Mouse (Mus musculus): ENCODE measurements at regions not wholly inside any gene's neighbourhood (a gene's known extent, or its start where the extent isn't known, plus 50 kb on each side); places are given as distances from the start of the nearest gene placed in this dataset.
A peak's percentile ranks its signal among the peaks of the same experiment; 100 is the strongest.

DNA sequence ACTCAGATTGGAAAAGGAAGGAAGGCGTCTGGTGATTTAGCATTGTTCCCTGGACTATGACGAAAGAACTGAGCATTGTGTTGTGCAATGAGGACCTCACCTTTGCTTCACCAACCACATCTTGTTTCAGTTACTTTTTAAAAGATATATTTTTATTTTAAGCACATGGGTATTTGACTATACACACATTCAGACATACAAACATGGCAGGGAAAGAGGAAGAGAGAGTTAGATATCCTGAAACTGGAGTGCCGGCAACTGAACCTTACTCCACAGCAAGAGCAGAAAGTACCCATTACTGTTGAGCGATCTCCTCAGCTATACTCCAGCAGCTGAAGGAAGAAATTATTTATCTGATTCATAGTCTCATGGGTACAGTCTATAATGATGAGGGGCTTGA, 287.7 kb downstream of the Rps29 start:
- no peak for DNase-seq

DNA sequence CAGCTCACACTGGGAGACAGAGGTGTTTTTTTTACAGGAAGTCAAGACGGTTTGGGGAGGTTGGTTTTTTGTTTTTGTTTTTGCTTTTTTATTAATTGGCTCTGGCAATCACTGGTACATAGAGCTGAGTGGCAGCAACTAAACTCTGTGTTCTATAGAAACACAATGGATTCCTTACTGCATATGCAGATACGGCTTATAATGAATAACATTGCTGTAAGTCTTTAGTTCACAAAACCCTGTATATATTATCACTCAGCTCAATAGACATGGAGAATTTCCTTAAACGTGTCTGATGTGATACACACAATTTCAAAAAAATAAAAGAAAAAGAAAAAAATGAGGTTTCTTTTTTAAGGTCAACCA, 296.0 kb downstream of the Rps29 start:
- no peak for DNase-seq

DNA sequence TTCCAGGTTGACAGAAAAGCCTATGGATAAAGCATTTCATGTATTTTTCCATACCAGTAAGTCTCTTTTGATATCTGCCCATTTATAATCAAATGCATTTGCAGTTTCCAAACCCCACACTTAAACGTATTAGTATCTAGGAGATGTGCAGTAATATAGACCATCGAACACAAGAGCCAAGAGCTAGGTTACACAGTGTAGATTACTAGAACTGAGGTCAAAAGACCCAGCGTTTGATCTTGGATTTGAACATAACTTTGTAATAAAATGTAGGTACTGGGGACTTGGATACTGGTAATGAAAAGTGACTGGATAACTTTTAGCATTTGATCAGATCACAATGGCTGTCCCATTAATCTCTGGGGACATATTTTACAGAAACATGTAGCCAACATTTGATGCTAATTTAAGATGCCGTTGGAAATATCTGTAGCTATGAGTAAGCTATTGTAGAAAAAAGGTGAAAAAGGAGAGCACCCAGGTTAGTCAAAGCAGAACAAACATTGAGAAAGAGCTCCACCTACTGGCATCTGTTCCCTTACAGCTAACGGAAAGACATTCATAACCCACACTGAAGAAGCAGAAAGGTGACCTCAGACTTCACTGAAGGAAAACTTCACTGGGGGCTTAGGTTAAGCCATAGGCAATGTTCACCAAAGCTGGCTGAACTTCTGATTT, 296.5 kb downstream of the Rps29 start:
- peak; percentile 5 for DNase-seq

DNA sequence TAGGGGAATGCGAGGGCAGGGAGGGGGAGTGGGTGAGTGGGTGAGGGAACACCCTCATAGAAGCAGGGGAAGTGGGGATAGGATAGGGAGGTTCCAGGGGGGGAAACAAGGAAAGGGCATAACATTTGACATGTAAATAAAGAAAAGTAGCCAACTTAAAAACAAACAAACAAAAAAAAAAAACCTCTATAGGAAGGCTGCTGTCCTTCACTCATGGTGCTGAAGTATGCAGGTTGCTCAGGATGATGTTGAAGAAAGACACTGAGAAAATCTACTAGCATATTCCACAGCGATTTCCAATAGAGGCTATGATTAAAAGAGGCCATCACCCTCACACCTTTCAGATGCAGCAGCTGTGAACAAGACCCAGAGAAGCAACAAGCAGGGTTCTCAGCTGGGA, 298.7 kb downstream of the Rps29 start:
- no peak for DNase-seq

DNA sequence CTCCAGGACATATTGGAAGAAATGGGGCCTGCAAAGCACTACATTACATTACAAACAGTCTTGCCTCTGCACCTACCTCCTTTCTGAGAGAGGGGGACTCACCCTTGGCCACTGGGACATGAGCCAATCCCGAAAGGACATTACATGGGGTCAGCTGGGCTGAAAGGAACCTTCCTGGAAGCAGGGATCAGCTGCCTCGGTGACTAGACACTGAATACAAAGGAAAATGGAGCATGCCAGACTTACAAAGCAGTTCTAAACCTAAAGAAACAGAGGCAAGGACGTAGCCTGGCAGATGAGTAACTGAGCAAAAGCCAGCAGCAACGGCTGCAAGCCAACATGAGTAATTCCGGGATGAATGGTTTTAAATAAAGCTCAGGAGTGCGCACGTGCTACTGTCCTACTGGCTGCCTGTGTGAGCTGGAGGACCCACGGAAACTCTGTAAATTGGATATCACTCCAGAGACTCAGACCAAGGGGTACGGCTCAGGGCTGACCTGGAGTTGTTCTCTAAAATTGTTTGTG, 309.3 kb downstream of the Rps29 start:
- no peak for DNase-seq

DNA sequence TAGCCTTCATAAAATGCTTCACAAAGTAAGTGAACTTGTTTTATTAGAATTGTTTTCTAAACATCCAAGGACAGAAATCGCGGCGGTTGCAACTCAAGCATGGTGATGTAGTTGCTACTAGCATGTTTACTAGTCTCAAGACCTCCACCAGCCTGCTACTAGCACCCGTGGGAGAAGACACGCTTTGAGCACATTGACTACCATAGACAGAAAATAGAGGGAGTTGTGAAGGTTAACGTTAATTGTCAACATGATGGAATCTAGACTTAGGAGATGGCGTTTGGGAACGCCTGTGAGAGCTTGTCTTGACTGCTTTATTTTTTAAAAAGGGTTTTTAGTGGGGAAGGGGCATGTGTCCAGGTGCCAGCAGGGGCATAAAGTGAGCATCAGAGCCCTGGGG, 318.2 kb downstream of the Rps29 start:
- no peak for DNase-seq

DNA sequence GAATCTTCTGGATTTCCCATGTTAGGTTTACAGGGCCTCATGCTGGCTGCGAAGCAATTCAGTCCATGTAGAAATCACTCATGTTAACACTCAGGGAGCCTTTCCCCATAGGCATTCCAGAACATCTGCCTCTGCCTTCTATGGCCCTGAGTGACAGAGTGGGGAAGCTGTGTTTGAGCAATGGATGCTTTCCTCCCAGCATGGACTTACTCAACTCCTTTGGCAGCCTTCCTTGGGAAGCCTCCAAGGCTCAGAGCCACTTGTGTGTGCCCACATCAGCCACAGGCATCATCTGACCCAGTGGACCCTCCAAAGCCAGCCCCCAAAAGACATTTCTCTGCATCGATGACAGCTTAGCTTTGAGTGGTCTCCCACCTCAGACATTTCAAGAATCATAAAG, 318.8 kb downstream of the Rps29 start:
- DNase-seq, result no peak

DNA sequence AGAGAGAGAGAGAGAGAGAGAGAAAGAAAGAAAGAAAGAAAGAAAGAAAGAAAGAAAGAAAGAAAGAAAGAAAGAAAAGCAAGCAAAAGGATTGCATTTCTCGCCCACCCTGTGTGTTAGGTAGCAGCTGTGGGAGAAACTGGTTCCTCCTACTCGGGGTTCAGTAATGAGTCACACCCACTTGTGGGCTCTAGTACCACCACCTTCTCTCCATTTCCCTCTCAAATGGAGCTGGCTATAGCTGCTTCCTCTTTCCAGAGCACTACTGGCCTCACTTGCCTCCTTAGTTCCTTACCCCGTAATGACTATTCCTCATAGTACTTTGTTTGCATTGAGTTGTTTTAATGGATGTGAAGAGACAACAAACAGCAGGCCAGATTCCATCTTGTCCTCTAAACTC, 323.0 kb downstream of the Rps29 start:
- DNase-seq, result no peak

DNA sequence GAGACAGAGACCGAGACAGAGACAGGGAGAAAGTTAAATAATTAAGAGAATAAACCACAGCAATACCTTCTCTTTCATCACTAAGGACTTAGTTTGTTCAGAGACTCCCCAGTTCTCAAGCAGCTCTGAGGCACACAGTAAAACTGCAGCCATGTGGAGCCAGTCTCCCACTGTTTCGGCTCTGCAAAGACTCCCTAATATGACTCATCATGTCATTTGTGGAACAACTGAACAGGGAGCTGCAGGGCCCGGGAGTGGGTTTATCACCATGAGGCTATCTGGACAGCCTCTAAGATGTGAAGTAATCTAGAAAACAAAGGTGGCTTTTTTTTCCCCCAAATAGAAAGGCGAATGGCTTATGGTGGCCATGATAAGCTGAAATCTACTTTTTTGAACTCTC, 325.1 kb downstream of the Rps29 start:
- no peak for DNase-seq

DNA sequence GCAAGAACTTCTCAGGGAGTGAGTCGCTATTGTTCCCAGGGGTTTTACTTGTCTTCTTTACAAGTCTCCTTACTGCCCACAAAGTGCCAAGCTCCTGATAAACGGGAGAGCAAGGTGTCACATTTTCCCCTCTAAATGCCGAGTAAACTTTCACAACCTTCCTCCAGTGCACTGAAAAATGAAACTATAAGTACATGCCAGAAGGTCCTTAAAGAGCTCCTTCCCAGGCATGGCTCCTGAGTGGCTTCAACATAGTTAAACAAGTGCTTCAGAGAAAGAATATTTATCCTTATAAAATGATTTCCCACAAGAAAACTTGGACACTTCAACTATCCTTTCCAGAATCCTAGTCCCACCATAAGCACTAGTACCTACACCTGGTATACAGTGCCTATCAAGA, 329.6 kb downstream of the Rps29 start:
- no peak for DNase-seq

DNA sequence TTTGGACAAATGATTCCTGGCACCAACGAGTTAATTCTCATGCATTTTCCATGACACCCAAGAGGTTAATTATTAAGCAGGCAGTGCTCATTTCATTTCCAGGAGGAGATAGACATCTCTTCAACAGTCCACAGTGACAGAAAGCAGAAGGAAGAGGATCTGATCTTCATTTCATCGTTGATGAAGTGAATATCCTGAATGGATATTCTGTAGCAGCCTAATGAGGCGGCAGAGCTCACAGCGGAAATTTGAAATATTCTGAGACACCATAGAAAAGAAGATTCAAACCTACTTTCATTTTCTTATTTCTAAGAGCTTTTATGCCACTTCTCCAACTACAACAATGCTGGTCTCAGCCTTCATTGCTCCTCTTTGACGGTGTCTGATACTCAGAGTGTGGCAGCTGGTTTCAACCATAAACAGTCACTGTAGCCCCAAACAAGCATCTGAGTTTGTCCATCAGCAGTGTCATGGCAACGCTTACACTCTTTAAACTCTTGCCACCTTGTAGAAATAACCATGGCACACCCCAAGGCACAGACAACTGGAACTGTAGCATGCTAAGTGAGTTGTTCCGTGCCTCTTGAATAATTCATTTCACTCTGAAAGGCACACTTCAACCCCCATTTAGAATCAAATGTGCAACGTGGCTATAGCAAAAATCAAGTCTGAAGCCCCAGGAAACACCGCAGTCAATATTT, 331.3 kb downstream of the Rps29 start:
- no peak for DNase-seq

DNA sequence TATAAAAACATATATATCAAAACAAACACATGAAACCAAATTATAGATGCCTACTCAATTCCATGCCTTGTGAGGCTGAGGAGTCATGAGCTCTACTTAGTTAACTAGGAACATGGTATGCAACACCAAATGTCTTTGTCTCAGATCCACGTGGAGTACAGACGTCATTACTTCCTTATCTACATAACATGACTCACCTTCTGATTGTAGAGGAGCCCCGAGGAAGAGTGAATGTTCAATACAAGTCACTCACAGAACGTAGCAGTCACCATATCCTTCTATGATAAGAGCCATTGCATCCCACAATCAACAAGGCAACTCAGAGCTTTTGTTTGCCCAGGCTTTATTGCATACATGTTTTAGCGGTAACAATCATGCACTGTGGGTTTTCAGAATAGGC, 364.6 kb downstream of the Rps29 start:
- no peak for DNase-seq

DNA sequence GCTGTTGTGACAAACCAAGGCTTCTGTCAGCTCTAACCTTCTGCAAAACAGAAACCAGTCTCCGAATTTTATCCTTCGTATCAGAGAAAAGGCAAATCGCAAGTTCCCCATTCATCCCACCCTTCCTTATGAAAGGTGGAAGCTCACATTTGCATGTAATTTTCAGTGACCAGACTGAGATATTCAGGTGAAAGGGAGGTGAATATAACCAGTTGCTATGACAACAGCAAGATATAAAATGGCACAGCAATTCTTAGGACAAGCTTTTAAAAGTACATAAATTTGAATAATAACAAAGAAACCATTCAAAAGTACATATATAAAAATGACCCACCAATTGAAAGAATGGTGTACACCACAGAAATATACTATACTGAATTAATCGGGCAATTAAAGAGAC, 375.4 kb downstream of the Rps29 start:
- no peak for DNase-seq

DNA sequence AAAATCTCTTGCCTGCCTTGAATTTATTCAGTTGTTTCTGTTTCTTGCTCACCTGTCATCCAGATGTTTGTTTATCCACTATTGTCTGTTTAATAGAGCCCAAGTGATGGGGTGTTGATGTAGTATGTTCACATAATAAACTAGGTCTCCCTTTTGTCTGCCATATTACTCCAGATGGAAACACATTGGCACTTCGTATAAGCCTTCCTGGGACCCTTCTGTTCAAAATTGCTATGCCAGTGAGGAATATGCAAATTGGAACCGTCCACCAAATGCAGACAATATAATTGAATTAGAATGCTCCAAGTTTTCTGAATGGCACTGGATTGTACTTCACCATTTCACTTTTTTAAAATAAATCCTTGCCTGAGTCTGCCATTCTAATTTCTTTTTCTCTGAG, 383.5 kb downstream of the Rps29 start:
- no peak for DNase-seq

DNA sequence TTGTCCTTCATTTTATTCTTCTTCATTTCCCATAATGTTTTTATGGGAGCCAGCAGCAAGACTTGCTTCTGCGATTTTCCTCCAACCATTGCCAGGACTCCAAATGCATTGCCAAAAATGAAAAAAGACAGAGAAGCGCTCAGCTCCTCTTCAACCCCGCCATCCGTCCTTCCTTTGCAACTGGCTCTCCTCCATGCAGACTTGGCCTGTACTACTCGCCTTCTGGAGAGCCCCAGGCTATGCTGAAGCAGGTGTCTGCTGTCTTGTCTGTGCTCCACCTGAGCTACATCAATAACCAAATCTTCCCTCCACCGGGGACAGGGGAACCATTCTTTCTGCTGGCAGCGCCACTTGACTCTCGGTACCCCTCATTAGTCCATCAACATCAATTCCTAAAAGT, 384.2 kb downstream of the Rps29 start:
- no peak for DNase-seq

DNA sequence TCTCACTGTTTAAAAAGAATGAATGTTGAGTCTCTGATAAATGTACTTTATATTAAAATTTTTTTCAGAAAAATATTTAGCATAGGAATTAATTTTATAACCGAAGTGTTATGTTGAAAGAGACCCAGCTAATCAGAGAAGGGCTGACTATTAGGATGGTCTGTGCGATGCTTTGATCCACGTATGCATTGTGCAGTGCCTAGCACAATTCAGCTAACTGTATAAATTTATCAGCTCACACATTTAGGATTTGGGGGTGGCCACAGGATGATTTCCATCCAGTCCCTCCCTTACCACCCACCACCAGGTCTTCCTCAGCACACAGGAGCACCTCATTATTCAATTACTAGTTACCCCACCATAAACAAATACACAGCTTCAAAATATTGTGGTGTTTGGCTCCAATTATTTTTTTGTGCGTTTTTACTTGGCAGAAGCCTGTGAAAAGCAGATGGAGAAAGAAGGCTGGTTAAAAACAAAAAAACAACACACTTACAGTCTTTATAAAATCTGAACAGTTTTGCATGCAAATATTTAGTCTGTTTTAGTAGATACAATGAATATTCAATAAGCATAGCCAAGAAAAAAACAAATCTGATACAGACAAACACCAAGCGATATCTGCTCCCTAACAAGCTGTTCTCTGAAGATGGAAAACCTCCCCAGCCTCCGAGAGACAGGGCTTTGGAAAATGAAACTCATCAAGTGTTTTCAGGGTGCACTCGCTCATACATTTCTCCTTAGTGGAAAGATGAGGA, 400.5 kb downstream of the Rps29 start:
- no peak for DNase-seq

DNA sequence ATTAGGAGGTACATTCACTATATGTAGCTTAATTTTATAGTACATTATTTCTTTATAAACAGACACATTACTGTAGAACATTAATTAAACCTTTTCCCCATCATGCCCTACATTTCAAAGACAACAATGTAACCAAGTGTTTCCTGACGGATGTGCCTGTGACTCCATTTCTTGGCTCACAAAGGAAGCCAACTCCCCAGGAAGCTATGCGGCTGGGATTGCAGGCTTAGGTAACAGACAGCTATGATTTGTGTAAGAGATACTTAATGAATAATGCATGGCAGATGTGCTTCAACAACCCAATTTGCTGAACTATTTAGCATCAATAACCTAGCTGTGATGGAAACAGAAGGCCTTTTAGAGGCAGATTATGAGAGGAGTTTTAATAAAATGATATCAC, 430.1 kb downstream of the Rps29 start:
- DNase-seq, result no peak

DNA sequence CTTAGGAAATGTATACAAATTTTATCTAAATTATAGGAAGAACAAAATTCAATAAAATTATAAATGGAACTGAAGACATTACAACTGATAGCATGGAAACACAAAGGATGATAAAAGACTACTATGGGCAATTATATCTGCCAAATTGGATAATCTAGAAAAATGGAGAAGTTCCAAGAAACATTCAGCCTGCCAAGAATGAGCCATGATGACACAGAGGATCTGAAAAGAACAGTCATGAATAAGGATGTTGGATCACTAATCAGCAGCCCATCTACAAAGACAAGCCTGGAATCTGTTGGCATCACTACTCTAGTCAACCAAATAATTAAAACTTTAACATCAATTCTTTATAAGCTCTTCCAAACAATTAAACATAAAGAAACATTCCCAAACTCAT, 440.0 kb downstream of the Rps29 start:
- no peak for DNase-seq

DNA sequence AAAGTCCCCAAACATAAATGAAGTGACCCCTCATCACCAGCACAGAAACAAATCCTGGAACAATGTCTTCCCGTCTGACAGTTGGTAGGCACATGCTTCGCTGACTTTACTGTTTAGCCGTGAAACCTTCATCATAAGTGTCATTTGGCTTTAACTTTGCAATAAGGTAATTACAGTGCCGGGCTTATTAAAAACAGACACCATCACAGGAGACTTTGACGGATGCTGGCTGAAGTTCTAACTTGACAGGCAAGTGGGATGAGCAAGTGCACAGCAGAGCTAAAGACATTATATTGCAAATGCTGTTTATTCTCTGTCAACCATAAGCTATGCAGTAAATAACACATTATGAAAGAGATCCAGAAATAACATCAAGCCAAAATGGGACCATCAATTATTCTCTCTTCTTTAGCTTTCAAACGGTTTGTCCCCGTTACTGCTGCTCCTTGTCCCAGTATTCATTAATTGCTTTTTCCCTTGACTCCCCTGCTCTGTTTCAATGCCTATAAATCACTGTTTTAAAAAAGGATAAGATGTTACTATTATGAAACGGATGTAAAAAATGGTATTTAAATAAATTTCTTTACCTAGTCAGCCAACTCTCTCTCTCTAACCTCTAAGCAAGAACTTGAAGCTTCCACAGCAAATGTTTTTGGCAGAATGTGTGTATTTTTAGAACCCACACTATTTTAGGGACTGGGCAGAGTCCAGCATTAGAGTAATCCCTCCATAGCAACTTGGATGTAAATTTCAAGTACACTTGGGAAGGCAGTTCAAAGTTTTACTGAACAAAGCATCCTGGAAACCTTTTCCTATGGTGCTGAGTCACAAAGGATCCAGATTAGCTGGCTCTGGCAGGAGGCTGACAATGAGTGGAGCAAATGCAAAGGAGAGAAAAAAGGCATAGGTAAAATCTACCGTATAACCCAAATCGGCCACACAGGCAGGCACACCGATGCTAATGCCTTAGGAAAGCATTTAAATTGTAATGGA, 464.4 kb downstream of the Rps29 start:
- DNase-seq, result no peak

DNA sequence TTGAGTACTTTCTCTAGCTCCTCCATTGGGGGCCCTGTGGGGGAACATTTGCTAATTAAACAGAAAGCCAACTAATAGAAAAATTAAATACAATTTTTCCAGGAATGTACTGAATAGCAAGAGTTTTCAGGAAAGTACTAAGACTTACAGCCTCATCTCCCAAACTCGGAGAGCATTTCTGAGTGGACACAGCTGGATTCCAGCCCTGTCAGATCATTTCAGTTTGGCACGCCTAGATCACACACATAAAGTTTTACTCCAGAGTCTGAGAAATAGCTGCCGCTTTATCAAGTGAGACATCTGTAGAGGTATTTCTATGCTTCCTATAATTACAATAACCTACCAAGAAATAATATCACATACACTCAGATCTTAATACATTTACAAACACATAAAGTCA, 470.7 kb downstream of the Rps29 start:
- DNase-seq, result no peak

DNA sequence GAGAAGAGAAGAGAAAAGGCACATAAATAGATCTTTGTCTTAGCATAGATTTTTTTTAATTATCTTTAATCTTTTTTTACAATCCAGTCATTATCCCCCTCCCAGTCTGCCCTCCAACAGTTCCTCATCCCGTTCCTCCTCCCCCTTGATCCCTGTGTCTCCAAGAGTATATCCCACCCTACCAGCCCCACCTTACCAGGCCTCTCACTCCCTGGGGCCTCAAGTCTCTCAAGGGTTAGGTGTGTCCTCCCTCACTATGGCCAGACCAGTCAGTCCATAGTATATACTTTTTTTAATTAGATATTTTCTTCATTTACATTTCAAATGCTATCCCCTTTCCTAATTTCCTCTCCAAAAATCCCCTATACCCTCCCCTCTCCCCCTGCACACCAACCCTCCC, 475.1 kb downstream of the Rps29 start:
- no peak for DNase-seq

DNA sequence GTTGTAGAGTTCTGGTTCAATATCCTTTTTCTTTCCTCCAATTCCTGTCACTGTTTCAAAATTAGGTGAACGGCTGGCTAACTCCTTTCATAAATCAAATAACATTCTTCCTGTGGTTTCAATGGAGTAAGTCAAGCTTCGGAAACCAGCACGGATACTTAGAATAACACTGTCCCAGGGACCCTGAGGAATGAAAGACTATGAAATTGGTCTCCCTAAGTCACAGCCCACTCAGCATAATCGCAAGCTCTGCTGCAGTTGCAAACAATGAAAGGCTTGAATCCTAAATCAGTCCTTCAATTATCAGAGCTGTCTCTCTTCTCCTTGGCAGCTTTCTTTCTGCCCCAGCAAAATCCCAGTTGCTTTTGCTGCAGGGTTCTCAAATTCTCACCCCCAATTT, 475.8 kb downstream of the Rps29 start:
- no peak for DNase-seq

DNA sequence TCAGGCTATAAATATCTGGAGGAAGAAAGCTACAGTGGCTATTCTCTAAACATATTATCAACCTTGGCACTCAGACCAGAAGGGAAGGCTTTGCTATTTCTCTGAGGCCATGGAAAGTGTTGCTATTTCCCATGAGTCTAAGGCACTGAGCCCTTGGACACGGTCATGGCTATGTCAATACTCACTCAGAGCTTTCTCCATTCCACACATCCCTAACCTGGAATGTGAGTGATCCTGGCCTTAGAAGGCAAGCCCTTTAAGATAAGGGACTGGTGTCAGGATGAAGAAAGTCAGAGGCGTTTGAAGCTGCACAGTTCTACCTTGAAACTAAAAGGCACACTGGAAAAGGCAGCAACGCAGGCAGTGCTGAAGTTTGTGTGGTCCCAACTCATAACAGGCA, 478.3 kb downstream of the Rps29 start:
- no peak for DNase-seq

Data from kidney, adult 18-20 months (tissue).